Mouse (Mus musculus) kidney, embryonic 14.5 days (tissue): Measurements from ENCODE around the gene Thtpa. TPM values are rescaled to one million over a fixed set of nuclear protein-coding genes. Genes with fewer than 3 reads are reported as not detected.

Experiments used
- ATAC-seq: fragments of 200-750 bp; cut with Nextera tagmentation; 2 replicates; pipeline ENCODE4 v1.8.0; 2017; ENCODE audit warnings: moderate number of reproducible peaks, mild to moderate bottlenecking, moderate TSS enrichment, moderate library complexity; ENCODE audit not compliant: low FRiP score, low TSS enrichment
- H3K27ac ChIP-seq: fragments of 300-500 bp; sonication (generic); 2 replicates; pipeline ENCODE4 v1.5.1; 2014; ENCODE audit warnings: low read depth, mild to moderate bottlenecking, low read length, moderate library complexity, mixed read lengths
- H3K27me3 ChIP-seq: fragments of 300-500 bp; sonication (generic); 2 replicates; pipeline ENCODE4 v1.6.1; 2014; ENCODE audit warnings: mild to moderate bottlenecking, low read length; ENCODE audit not compliant: control insufficient read depth, insufficient read depth
- H3K36me3 ChIP-seq: fragments of 300-500 bp; sonication (generic); 2 replicates; pipeline ENCODE4 v1.6.1; 2014; ENCODE audit warnings: low read length, mixed read lengths; ENCODE audit not compliant: control insufficient read depth, insufficient read depth
- H3K4me1 ChIP-seq: fragments of 300-500 bp; sonication (generic); 2 replicates; pipeline ENCODE4 v1.6.1; 2014; ENCODE audit warnings: low read length, mixed read lengths; ENCODE audit not compliant: control insufficient read depth, insufficient read depth
- H3K4me2 ChIP-seq: fragments of 300-500 bp; sonication (generic); replicated peaks from 2 replicates; pipeline ENCODE4 v1.6.1; 2014; ENCODE audit warnings: low read depth, mild to moderate bottlenecking, low read length
- H3K4me3 ChIP-seq: fragments of 300-500 bp; sonication (generic); 2 replicates; pipeline ENCODE4 v1.5.1; 2014; ENCODE audit warnings: mild to moderate bottlenecking, low read length
- H3K9ac ChIP-seq: fragments of 300-500 bp; sonication (generic); 2 replicates; pipeline ENCODE4 v1.6.1; 2014; ENCODE audit warnings: low read depth, mild to moderate bottlenecking, low read length, moderate library complexity
- H3K9me3 ChIP-seq: fragments of 300-500 bp; sonication (generic); 2 replicates; pipeline ENCODE4 v1.6.1; 2016; ENCODE audit warnings: low read length; ENCODE audit not compliant: control insufficient read depth
- WGBS: fragments of 180-500 bp; shearing (Covaris S2); extraction: QIAGEN DNeasy Blood & Tissue Kit; methylation state at CpG from one replicate; pipeline ENCODE4 v1.1.7; 2014; 5-methylcytosine and 5-hydroxymethylcytosine counted together
- polyA plus RNA-seq: library from polyadenylated mRNA; unstranded; fragments of >200 nt; fragmentation: Nextera tagmentation; extraction: Ambion mirVana; gene quantifications from 2 replicates; pipeline ENCODE4 v1.2.1, GENCODE M21; 2014

The Thtpa gene
- polyA plus RNA-seq, 1 experiment from 2014 or later, result 21.8 TPM

DNA sequence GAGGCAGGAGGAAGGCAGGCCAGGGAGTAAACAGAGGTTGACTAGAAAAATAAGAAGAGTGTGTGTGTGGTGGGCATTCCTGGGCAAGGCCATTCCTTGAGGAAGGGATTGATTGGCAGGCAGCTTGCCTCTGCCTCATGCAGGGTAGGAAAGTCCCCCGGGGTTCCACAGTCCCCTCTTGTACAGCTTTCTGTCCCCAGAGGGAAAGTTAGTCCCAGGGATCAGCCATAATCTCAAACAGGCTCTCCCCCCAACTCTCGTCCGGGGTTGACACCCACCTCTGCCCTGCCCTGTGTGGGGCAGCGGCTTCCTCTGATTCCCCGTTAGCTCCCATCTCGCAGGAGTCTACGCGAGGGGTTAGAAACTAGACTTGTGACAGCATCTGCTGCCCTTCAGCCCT, 12.4 kb downstream of the Thtpa start:
- Histone ChIP-seq H3K27ac (no peak overlapping the region), H3K27me3 (peaks cover 18% of the 10 kb centered on the region), H3K4me2 (no peak overlapping the region), H3K9me3 (no peaks in the 10 kb centered on the region), H3K9ac (no peak overlapping the region), H3K4me1 (peaks cover 16% of the 10 kb centered on the region), H3K4me3 (no peak overlapping the region), H3K36me3 (no peaks in the 10 kb centered on the region)
- 79% methylated on average over 8 of the region's 8 CpGs for WGBS
- no peak for ATAC-seq

DNA sequence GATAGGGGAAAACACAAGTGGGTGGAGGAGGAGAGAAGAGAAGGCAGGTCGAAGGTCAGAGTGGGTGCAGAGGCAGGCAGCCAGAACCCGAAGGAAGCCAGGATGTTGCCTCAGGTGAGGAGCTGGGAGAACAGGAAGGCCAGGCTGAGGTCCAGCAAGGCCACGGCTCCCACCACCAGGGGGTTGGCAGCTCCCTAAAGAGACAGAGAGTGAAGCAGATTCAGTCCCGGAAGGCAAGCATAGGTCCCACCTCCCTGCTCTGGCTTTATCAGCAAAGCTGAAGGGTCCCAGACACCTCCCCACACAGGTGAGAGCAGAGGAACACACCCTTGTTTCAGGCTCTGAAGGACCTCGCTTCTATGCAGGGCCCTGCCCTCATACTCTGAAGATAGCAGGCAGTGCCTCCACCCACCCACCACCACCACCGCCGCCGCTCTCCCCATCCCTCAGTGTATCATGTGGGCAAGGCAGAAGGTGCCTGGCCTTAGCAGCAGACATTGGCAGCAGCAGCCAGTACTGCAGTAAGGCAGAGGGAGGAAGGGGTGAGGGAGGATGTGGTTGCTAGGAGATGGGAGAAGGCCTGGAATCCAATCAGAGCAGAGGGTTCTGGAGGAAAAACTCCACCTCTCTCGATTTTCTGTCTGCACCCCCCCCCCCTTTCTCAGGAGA, 13.8 kb downstream of the Thtpa start:
- peaks cover 22% of the 10 kb centered on the region for H3K27me3 ChIP-seq

DNA sequence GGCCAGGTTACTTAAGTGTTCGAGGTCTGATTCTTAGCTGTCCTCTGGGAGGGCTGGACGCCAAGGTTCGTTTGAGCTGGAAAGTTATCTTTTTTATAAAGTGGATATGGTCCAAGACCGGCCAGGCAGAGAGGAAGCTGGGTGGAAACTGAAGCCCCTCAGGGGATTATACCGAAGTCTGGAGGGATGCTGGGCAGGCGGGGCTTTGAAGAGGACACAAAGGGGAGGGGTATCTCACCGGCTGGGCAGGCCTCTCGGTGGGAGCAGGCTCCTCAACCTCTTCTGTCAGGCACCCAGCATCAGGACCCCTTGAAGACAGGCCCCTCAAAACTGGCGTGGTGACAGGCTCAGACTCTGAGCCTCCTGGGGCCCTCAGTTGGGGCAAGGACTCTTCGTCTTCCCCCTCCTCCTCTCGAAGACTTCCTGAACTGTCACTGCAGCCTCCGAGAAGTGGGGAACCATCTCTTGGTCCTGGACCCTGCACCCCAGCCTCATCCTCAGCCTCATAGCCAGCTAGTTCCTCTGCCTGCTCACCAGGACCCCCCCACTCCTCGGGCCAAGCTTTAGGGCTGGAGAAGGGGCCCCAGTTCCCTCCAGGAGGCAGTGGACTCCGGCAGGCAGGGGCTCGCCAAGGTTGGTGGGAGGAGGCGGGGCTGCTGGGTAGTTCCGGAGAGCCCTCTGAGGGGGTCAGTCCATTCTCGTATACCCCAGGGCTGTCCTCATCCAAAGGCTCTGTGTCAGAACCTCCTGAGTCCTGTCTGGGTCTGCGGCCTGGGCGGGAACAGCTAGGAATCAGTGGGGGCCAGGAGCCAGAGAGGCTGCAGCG, 14.7 kb downstream of the Thtpa start:
- WGBS, result 12% methylated on average over 21 of the region's 21 CpGs
- Histone ChIP-seq H3K27ac (no peak overlapping the region), H3K27me3 (peaks cover 32% of the 10 kb centered on the region), H3K4me2 (no peak overlapping the region), H3K9ac (no peak overlapping the region; the same call in 1 of the 2 replicates), H3K4me3 (no peak overlapping the region), H3K4me1 (peaks cover 18% of the 10 kb centered on the region), H3K36me3 (no peaks in the 10 kb centered on the region), H3K9me3 (no peaks in the 10 kb centered on the region)
- no peak for ATAC-seq

More for the DNA sequence above, 13.8 kb downstream of the Thtpa start:
- ATAC-seq, result no peak
- Histone ChIP-seq H3K9me3 (no peaks in the 10 kb centered on the region), H3K4me1 (peaks cover 16% of the 10 kb centered on the region), H3K4me2 (no peak overlapping the region), H3K4me3 (no peak overlapping the region), H3K36me3 (no peaks in the 10 kb centered on the region), H3K27ac (no peak overlapping the region), H3K9ac (no peak overlapping the region)
- WGBS, result 42% methylated on average over 9 of the region's 9 CpGs

DNA sequence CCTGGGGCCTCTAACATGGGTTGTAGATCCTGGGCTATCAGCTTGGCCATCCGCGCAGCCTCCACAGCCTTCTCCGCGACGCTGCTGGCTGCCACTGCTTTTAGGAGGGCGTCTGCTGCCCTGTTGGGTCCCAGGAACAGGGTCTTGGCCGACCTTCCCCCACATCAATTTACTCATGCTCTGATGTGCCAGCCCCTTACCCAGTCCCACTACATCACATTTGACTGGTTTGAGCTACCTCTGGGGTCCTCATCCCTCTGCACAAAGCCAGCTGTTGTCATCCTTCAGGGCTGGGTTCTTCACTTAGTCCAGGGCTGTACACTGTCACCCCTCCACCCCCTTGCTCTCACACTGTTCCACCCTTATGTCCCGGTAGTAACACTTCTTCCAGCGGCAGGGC, 15.5 kb downstream of the Thtpa start:
- H3K9me3 ChIP-seq, result no peaks in the 10 kb centered on the region
- WGBS, result 31% methylated on average over 9 of the region's 9 CpGs
- H3K36me3 ChIP-seq, result no peaks in the 10 kb centered on the region
- H3K9ac ChIP-seq, result no peak overlapping the region
- ATAC-seq, result no peak
- no peak overlapping the region for H3K4me2 ChIP-seq
- no peak overlapping the region for H3K4me3 ChIP-seq
- H3K27ac ChIP-seq, result no peak overlapping the region
- peaks cover 17% of the 10 kb centered on the region for H3K4me1 ChIP-seq
- peaks cover 35% of the 10 kb centered on the region for H3K27me3 ChIP-seq

DNA sequence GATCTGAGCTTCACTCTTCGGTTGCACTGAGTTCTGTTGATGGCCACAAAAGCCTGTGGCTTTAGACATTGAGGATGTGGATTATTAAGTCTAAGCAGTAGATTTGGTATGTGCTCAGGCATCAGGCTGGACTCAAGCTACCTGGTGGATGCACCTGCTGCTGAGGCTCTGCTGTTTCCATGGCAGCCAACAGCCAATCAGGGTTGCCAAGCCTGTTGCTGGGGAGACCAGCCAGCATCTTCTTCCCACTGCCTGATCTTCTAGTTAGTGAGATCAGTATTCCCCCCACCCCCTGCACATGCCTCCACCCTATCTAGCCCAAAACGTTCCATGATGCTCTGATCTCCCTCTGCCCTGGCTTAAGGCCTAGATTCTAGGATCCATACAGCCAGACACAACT, 17.1 kb downstream of the Thtpa start:
- WGBS, result 84% methylated on average over 2 of the region's 2 CpGs
- H3K9me3 ChIP-seq, result no peaks in the 10 kb centered on the region
- H3K9ac ChIP-seq, result no peak overlapping the region
- H3K4me2 ChIP-seq, result no peak overlapping the region
- H3K4me1 ChIP-seq, result peaks cover 22% of the 10 kb centered on the region; the same call in 1 of the 2 replicates
- no peak for ATAC-seq
- H3K27ac ChIP-seq, result no peak overlapping the region
- H3K27me3 ChIP-seq, result peaks cover 42% of the 10 kb centered on the region
- no peaks in the 10 kb centered on the region for H3K36me3 ChIP-seq
- no peak overlapping the region for H3K4me3 ChIP-seq

DNA sequence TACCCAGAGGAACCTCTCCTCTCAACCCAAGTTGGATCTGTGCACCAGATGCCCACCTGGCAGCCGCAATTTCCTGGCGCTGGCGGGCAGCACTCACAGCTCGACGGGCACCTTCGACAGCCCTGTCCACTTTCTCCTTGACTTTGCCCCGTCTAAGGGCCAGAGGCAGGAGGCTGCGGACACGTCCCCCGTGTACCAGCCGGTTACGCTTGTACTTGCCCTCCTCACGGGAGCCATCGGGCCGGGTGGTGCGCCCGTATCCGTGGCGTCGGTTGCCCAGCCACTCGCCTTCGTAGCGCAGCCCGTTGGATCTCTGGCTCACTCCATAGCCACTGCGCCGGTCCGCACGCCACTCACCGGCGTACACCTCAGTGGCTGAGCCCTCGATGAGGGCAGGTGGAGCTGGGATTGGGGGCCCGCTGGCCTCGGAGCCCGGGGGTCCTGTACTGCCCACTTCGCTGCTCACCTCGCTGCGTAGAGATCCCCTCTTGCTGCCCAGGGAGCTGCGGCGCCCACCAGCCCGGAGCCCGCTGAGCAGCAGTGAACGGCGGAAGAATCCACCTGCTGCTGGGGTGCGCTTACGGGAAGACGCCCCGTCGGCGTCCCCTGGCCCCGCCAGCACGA, 18.9 kb downstream of the Thtpa start:
- H3K4me1 ChIP-seq, result peaks cover 22% of the 10 kb centered on the region; the same call in 1 of the 2 replicates
- H3K9ac ChIP-seq, result no peak overlapping the region
- H3K4me2 ChIP-seq, result peak overlapping the region; percentile 98; the same call in 1 of the 2 replicates
- no peaks in the 10 kb centered on the region for H3K9me3 ChIP-seq
- no peak for ATAC-seq
- peaks cover 42% of the 10 kb centered on the region for H3K27me3 ChIP-seq
- no peak overlapping the region; the same call in 1 of the 2 replicates for H3K4me3 ChIP-seq
- 72% methylated on average over 50 of the region's 51 CpGs for WGBS
- H3K36me3 ChIP-seq, result no peaks in the 10 kb centered on the region
- no peak overlapping the region for H3K27ac ChIP-seq

DNA sequence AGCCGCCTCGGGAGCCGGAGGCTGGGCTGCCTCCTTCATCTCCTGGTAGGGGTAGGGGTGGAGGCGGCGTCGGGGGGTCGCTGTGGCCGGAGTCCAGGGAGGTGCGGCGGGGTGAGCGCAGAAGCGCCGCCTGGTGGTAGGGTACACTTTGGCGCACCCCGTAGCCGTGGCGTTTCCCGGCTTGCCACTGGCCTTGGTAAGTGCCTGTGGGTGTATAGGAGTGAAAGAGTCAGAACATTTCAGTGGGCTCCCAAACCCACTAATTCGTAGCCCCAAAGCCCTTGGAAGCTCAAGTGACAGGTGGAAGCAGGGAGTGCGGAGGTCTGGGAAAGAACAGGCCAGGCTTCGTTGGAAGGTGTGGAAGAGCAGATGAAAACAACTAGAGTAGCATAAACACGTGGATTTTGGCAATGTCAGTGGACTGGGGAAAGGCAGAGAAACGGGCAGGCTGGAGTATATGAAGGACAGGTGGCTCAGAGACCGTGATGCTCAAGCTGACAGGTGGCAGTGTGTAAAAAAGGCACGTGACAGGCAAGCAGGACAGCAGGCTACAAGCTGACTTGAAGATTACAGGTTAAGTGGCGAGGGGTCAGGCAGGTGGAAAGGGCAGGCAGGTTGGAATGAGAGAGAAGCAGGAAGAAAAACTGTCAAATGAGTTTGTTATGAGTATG, 19.5 kb downstream of the Thtpa start:
- Histone ChIP-seq H3K4me3 (peak overlapping the region; percentile 59), H3K27me3 (peaks cover 42% of the 10 kb centered on the region), H3K4me2 (peak overlapping the region; percentile 98), H3K27ac (no peak overlapping the region), H3K36me3 (no peaks in the 10 kb centered on the region), H3K4me1 (peaks cover 22% of the 10 kb centered on the region; the same call in 1 of the 2 replicates), H3K9me3 (no peaks in the 10 kb centered on the region), H3K9ac (peak overlapping the region; percentile 59; the same call in 1 of the 2 replicates)
- no peak for ATAC-seq
- WGBS, result 13% methylated on average over 26 of the region's 26 CpGs

DNA sequence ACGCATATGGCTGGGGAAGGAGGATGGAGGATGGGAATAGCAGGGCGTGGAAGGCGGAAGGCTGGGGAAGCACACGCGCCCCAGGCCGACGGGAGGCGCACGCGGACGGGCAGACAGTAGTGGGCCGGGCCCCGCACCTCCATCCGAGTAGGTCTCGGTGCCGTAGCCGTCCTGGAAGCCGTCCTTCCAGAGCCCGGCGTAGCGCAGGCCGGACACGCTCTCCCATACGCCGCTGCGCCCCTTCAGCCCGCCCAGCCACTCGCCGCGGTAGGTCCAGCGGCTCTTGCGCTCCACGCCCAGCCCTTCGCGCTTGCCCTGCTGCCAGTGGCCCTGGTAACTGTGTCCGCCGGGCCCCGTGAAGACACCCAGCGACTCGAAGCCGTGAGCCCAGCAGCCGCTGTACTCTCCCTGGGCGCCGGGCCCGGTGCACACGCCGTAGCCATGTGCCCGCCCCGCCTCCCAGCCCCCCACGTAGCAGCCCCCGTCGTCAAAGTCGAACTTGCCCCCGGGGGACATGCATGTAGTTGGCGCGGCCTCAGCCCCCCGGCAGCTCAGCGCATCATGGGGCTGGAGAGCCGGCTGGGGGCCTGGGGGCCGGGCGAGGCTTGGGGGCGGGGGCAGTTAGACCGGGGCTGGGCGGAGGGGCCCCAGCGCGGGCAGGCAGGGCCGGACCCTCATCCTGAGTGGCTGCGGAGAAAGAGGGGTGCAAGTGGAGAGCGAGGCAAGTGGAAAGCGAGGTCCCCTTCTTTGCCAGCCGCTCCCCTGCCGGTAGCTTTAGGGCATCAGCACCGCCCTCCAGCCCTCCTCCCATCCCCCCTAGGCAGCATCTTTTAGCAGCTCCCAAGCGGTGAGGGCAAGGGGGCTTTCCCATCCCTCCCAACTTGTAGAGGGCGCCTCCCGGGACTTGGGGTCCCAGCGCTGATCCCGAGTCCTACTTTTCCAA, 20.4 kb downstream of the Thtpa start:
- peak; percentile 63 for ATAC-seq
- Histone ChIP-seq H3K27ac (no peak overlapping the region), H3K27me3 (peaks cover 35% of the 10 kb centered on the region), H3K4me1 (peaks cover 17% of the 10 kb centered on the region; the same call in 1 of the 2 replicates), H3K36me3 (no peaks in the 10 kb centered on the region), H3K4me3 (peak overlapping the region; percentile 59), H3K9me3 (no peaks in the 10 kb centered on the region), H3K9ac (peak overlapping the region; percentile 59), H3K4me2 (peak overlapping the region; percentile 98)
- WGBS, result under 1% methylated on average over 67 of the region's 78 CpGs
